Mouse (Mus musculus): ENCODE data around the gene Nme7.

GRCm38 (mm10) chr1:164455614-164456013 is 151.7 kb downstream of the Nme7 start:
- TF ChIP-seq POLR2A (IDR thresholded peaks at IDR 0.05; ENCODE audit: low read depth, low read length) (no peak), CTCF (conservative IDR thresholded peaks at IDR 0.05; ENCODE audit: insufficient read depth, insufficient read length, low read depth, low read length) (peak; percentile 57)

Data from kidney, adult 2 months (tissue).